Mouse (Mus musculus): ENCODE measurements around the gene Pcbp2. TPM values are rescaled to one million over a fixed set of nuclear protein-coding genes. Genes with fewer than 3 reads are reported as not detected.

Pcbp2 gene
- polyA plus RNA-seq, 1 experiment from 2014 or later: 105 TPM

- 91% methylated on average over 19 of the region's 19 CpGs for WGBS
- Histone ChIP-seq H3K4me2 (ENCODE audit: low read length) (no peak overlapping the region), H3K36me3 (ENCODE audit: control insufficient read depth, insufficient read depth, low read length) (peaks cover 54% of the 10 kb centered on the region), H3K9ac (ENCODE audit: low read depth, low read length) (no peak overlapping the region), H3K27ac (ENCODE audit: low read length) (no peak overlapping the region; the same call in 1 of the 2 replicates), H3K27me3 (ENCODE audit: control insufficient read depth, insufficient read depth, low read depth, low read length) (no peaks in the 10 kb centered on the region), H3K4me3 (ENCODE audit: low read depth, low read length) (no peak overlapping the region), H3K4me1 (ENCODE audit: control insufficient read depth, insufficient read depth, low read length) (no peaks in the 10 kb centered on the region), H3K9me3 (replicated peaks; ENCODE audit: control insufficient read depth, low read length, poor library complexity, severe bottlenecking) (no peaks in the 10 kb centered on the region)
- peak; percentile 18; the same call in 1 of the 2 replicates for ATAC-seq
Measured at GRCm38 (mm10) chr15:102501084-102501814, 30.9 kb downstream of the Pcbp2 start.

GRCm38 (mm10) chr15:102502254-102502840 is 32.0 kb downstream of the Pcbp2 start:
- Histone ChIP-seq H3K9ac (ENCODE audit: low read depth, low read length) (no peak overlapping the region), H3K4me3 (ENCODE audit: low read depth, low read length) (no peak overlapping the region), H3K4me1 (ENCODE audit: control insufficient read depth, insufficient read depth, low read length) (no peaks in the 10 kb centered on the region), H3K9me3 (replicated peaks; ENCODE audit: control insufficient read depth, low read length, poor library complexity, severe bottlenecking) (no peaks in the 10 kb centered on the region), H3K27me3 (ENCODE audit: control insufficient read depth, insufficient read depth, low read depth, low read length) (no peaks in the 10 kb centered on the region), H3K27ac (ENCODE audit: low read length) (no peak overlapping the region), H3K4me2 (ENCODE audit: low read length) (no peak overlapping the region), H3K36me3 (ENCODE audit: control insufficient read depth, insufficient read depth, low read length) (peaks cover 51% of the 10 kb centered on the region)
- ATAC-seq: no peak
- whole genome bisulfite sequencing: 81% methylated on average over 9 of the region's 9 CpGs

GRCm38 (mm10) chr15:102503447-102503846 is 33.1 kb downstream of the Pcbp2 start, which contains the start of gene Gm10337:
Gene Gm10337, plus strand, starts transcription at chr15:102503722.
- Histone ChIP-seq H3K9me3 (replicated peaks; ENCODE audit: control insufficient read depth, low read length, poor library complexity, severe bottlenecking) (no peaks in the 10 kb centered on the region), H3K36me3 (ENCODE audit: control insufficient read depth, insufficient read depth, low read length) (peaks cover 54% of the 10 kb centered on the region), H3K27me3 (ENCODE audit: control insufficient read depth, insufficient read depth, low read depth, low read length) (no peaks in the 10 kb centered on the region), H3K9ac (ENCODE audit: low read depth, low read length) (no peak within 1 kb of the TSS), H3K27ac (ENCODE audit: low read length) (no peak within 1 kb of the TSS), H3K4me1 (ENCODE audit: control insufficient read depth, insufficient read depth, low read length) (peaks cover 2% of the 10 kb centered on the region; the same call in 1 of the 2 replicates), H3K4me2 (ENCODE audit: low read length) (no peak within 1 kb of the TSS), H3K4me3 (ENCODE audit: low read depth, low read length) (no peak within 1 kb of the TSS)
- ATAC-seq: no peak
- 100% methylated on average over 1 of the region's 1 CpGs for WGBS

GRCm38 (mm10) chr15:102503924-102504782 is 33.8 kb downstream of the Pcbp2 start:
- no peak overlapping the region for H3K4me3 ChIP-seq (ENCODE audit: low read depth, low read length)
- no peak overlapping the region for H3K9ac ChIP-seq (ENCODE audit: low read depth, low read length)
- peaks cover 6% of the 10 kb centered on the region for H3K4me1 ChIP-seq (ENCODE audit: control insufficient read depth, insufficient read depth, low read length)
- H3K36me3 ChIP-seq (ENCODE audit: control insufficient read depth, insufficient read depth, low read length): peaks cover 54% of the 10 kb centered on the region
- H3K4me2 ChIP-seq (ENCODE audit: low read length): no peak overlapping the region
- H3K27ac ChIP-seq (ENCODE audit: low read length): no peak overlapping the region
- no peaks in the 10 kb centered on the region for H3K27me3 ChIP-seq (ENCODE audit: control insufficient read depth, insufficient read depth, low read depth, low read length)
- H3K9me3 ChIP-seq (replicated peaks; ENCODE audit: control insufficient read depth, low read length, poor library complexity, severe bottlenecking): no peaks in the 10 kb centered on the region
- ATAC-seq: no peak
- WGBS: 95% methylated on average over 9 of the region's 9 CpGs

GRCm38 (mm10) chr15:102505073-102505769 is 34.9 kb downstream of the Pcbp2 start:
- Histone ChIP-seq H3K9me3 (replicated peaks; ENCODE audit: control insufficient read depth, low read length, poor library complexity, severe bottlenecking) (no peaks in the 10 kb centered on the region), H3K4me2 (ENCODE audit: low read length) (no peak overlapping the region), H3K4me1 (ENCODE audit: control insufficient read depth, insufficient read depth, low read length) (peaks cover 14% of the 10 kb centered on the region), H3K27me3 (ENCODE audit: control insufficient read depth, insufficient read depth, low read depth, low read length) (no peaks in the 10 kb centered on the region), H3K4me3 (ENCODE audit: low read depth, low read length) (no peak overlapping the region), H3K27ac (ENCODE audit: low read length) (no peak overlapping the region), H3K36me3 (ENCODE audit: control insufficient read depth, insufficient read depth, low read length) (peaks cover 45% of the 10 kb centered on the region), H3K9ac (ENCODE audit: low read depth, low read length) (no peak overlapping the region)
- WGBS: 76% methylated on average over 12 of the region's 12 CpGs
- ATAC-seq: no peak

GRCm38 (mm10) chr15:102505770-102506463 is 35.6 kb downstream of the Pcbp2 start:
- ATAC-seq: no peak
- Histone ChIP-seq H3K36me3 (ENCODE audit: control insufficient read depth, insufficient read depth, low read length) (peaks cover 39% of the 10 kb centered on the region), H3K27ac (ENCODE audit: low read length) (no peak overlapping the region), H3K4me3 (ENCODE audit: low read depth, low read length) (no peak overlapping the region), H3K9me3 (replicated peaks; ENCODE audit: control insufficient read depth, low read length, poor library complexity, severe bottlenecking) (no peaks in the 10 kb centered on the region), H3K9ac (ENCODE audit: low read depth, low read length) (no peak overlapping the region), H3K4me2 (ENCODE audit: low read length) (no peak overlapping the region), H3K27me3 (ENCODE audit: control insufficient read depth, insufficient read depth, low read depth, low read length) (no peaks in the 10 kb centered on the region), H3K4me1 (ENCODE audit: control insufficient read depth, insufficient read depth, low read length) (peaks cover 17% of the 10 kb centered on the region)
- WGBS: 91% methylated on average over 9 of the region's 9 CpGs

GRCm38 (mm10) chr15:102506464-102506830 is 36.1 kb downstream of the Pcbp2 start:
- peaks cover 34% of the 10 kb centered on the region for H3K36me3 ChIP-seq (ENCODE audit: control insufficient read depth, insufficient read depth, low read length)
- ATAC-seq: no peak

GRCm38 (mm10) chr15:102506864-102507263 is 36.5 kb downstream of the Pcbp2 start:
- 95% methylated on average over 1 of the region's 1 CpGs for WGBS
- ATAC-seq: no peak
- Histone ChIP-seq H3K36me3 (ENCODE audit: control insufficient read depth, insufficient read depth, low read length) (peaks cover 31% of the 10 kb centered on the region), H3K4me2 (ENCODE audit: low read length) (no peak overlapping the region), H3K9me3 (replicated peaks; ENCODE audit: control insufficient read depth, low read length, poor library complexity, severe bottlenecking) (no peaks in the 10 kb centered on the region), H3K27me3 (ENCODE audit: control insufficient read depth, insufficient read depth, low read depth, low read length) (no peaks in the 10 kb centered on the region), H3K27ac (ENCODE audit: low read length) (no peak overlapping the region), H3K4me1 (ENCODE audit: control insufficient read depth, insufficient read depth, low read length) (peaks cover 26% of the 10 kb centered on the region), H3K4me3 (ENCODE audit: low read depth, low read length) (no peak overlapping the region), H3K9ac (ENCODE audit: low read depth, low read length) (no peak overlapping the region)

More at GRCm38 (mm10) chr15:102506464-102506830, 36.1 kb downstream of the Pcbp2 start:
- no peak overlapping the region for H3K4me2 ChIP-seq (ENCODE audit: low read length)
- no peaks in the 10 kb centered on the region for H3K27me3 ChIP-seq (ENCODE audit: control insufficient read depth, insufficient read depth, low read depth, low read length)
- H3K4me3 ChIP-seq (ENCODE audit: low read depth, low read length): no peak overlapping the region
- no peak overlapping the region for H3K27ac ChIP-seq (ENCODE audit: low read length)
- 73% methylated on average over 2 of the region's 2 CpGs for WGBS
- no peaks in the 10 kb centered on the region for H3K9me3 ChIP-seq (replicated peaks; ENCODE audit: control insufficient read depth, low read length, poor library complexity, severe bottlenecking)
- H3K9ac ChIP-seq (ENCODE audit: low read depth, low read length): no peak overlapping the region
- peaks cover 22% of the 10 kb centered on the region for H3K4me1 ChIP-seq (ENCODE audit: control insufficient read depth, insufficient read depth, low read length)

Data from midbrain, embryonic 16.5 days (tissue).